Mouse (Mus musculus) Muller cell, postnatal 12 days (primary cell): Measurements from ENCODE around the gene Ccz1.
"Not testable (repeated sequence)": the region's sequence is repeated elsewhere in the genome, so short reads cannot be mapped to it uniquely, and the experiment has no call there.

Source experiments
- DNase-seq: peaks from one replicate; pipeline ENCODE4 v3.0.0-alpha.2; 2015; ENCODE audit errors: inconsistent ontology term

Ccz1 gene

GRCm38 (mm10) chr5:144014551-144015311 is at the start of gene Ccz1:
Gene Ccz1, minus strand, starts transcription at chr5:144014877.
- DNase-seq, result peak; percentile 91

- no peak for DNase-seq
Observed at GRCm38 (mm10) chr5:144064093-144064492, 49.4 kb upstream of the Ccz1 start.

GRCm38 (mm10) chr5:144054340-144054739 is 39.7 kb upstream of the Ccz1 start:
- no peak for DNase-seq

- no peak for DNase-seq
Observed at GRCm38 (mm10) chr5:144053450-144053849, 38.8 kb upstream of the Ccz1 start.

GRCm38 (mm10) chr5:144051268-144051667 is 36.6 kb upstream of the Ccz1 start:
- DNase-seq, result no peak

GRCm38 (mm10) chr5:144049881-144050280 is 35.2 kb upstream of the Ccz1 start:
- DNase-seq, result no peak

- no peak for DNase-seq
Observed at GRCm38 (mm10) chr5:144047324-144047723, 32.6 kb upstream of the Ccz1 start.

GRCm38 (mm10) chr5:144043166-144043565 is 28.5 kb upstream of the Ccz1 start:
- DNase-seq, result no peak

GRCm38 (mm10) chr5:144040720-144041364 is 26.2 kb upstream of the Ccz1 start:
- DNase-seq, result peak; percentile 52

- DNase-seq, result no peak
Observed at GRCm38 (mm10) chr5:144039886-144040285, 25.2 kb upstream of the Ccz1 start.

- DNase-seq, result no peak
Observed at GRCm38 (mm10) chr5:144039156-144039675, 24.5 kb upstream of the Ccz1 start.

- DNase-seq, result no peak
Observed at GRCm38 (mm10) chr5:144036952-144037351, 22.3 kb upstream of the Ccz1 start.

- no peak for DNase-seq
Observed at GRCm38 (mm10) chr5:144034567-144034966, 19.9 kb upstream of the Ccz1 start.

- DNase-seq, result no peak
Observed at GRCm38 (mm10) chr5:144032491-144032890, 17.8 kb upstream of the Ccz1 start.

- no peak for DNase-seq
Observed at GRCm38 (mm10) chr5:144026620-144027263, 12.1 kb upstream of the Ccz1 start, which contains the start of gene Ocm. Gene Ocm, minus strand, starts transcription at chr5:144026670.

- no peak for DNase-seq
Observed at GRCm38 (mm10) chr5:144015845-144016244, 1.2 kb upstream of the Ccz1 start.

GRCm38 (mm10) chr5:144015312-144015650 is 604 bp upstream of the Ccz1 start:
- no peak for DNase-seq

- not testable (repeated sequence) for DNase-seq
Observed at GRCm38 (mm10) chr5:144013366-144014134, 1.1 kb downstream of the Ccz1 start.

- no peak for DNase-seq
Observed at GRCm38 (mm10) chr5:144002461-144003192, 12.1 kb downstream of the Ccz1 start.

- no peak for DNase-seq
Observed at GRCm38 (mm10) chr5:143999409-143999808, 15.3 kb downstream of the Ccz1 start.
